Mouse (Mus musculus): ENCODE results near the gene Cyp3a13. TPM values are rescaled to one million over a fixed set of nuclear protein-coding genes. Genes with fewer than 3 reads are reported as not detected.

Cyp3a13 gene
- 0.05 and 0.10 TPM in 2 replicates for polyA plus RNA-seq (2012; rRNA removed; ENCODE audit: low replicate concordance)

GRCm38 (mm10) chr5:137921532-137921931 lies at the start of gene Cyp3a13:
Gene Cyp3a13 (minus strand): TSS chr5:137921619.

GRCm38 (mm10) chr5:137962945-137963344 lies 41.5 kb upstream of the Cyp3a13 start, which contains the start of gene Gjc3:
Gene Gjc3 (minus strand): TSS chr5:137963098.

GRCm38 (mm10) chr5:137871644-137872380 lies 49.6 kb downstream of the Cyp3a13 start, which contains the start of gene Pilrb2:
Gene Pilrb2 (minus strand): TSS chr5:137871815.

GRCm38 (mm10) chr5:137857960-137858710 lies 63.3 kb downstream of the Cyp3a13 start, which contains the start of gene Pilrb1:
Gene Pilrb1 (minus strand): TSS chr5:137858106.

Other genes with a start within 250 kb of the Cyp3a13 start
- 28.7 and 51.6 TPM in 2 replicates for gene Agfg2, start 236.9 kb downstream of the Cyp3a13 start, polyA plus RNA-seq (2012; rRNA removed; ENCODE audit: low replicate concordance)
- gene Nyap1, start 180.0 kb downstream of the Cyp3a13 start, polyA plus RNA-seq (2012; rRNA removed; ENCODE audit: low replicate concordance): 2.0 and 4.7 TPM in 2 replicates
- gene Tsc22d4, start 175.9 kb downstream of the Cyp3a13 start, polyA plus RNA-seq (2012; rRNA removed; ENCODE audit: low replicate concordance): 106 and 238 TPM in 2 replicates
- 26.9 and 69.4 TPM in 2 replicates for gene Ppp1r35, start 142.8 kb downstream of the Cyp3a13 start, polyA plus RNA-seq (2012; rRNA removed; ENCODE audit: low replicate concordance)
- gene Mepce, start 134.0 kb downstream of the Cyp3a13 start, polyA plus RNA-seq (2012; rRNA removed; ENCODE audit: low replicate concordance): 33.1 and 36.6 TPM in 2 replicates
- gene Zcwpw1, start 133.8 kb downstream of the Cyp3a13 start, polyA plus RNA-seq (2012; rRNA removed; ENCODE audit: low replicate concordance): 1.1 and 2.3 TPM in 2 replicates
- 3.9 and 13.9 TPM in 2 replicates for gene Pilra, start 85.3 kb downstream of the Cyp3a13 start, polyA plus RNA-seq (2012; rRNA removed; ENCODE audit: low replicate concordance)
- 3.8 and 10.5 TPM in 2 replicates for gene Pilrb1, start 63.5 kb downstream of the Cyp3a13 start, polyA plus RNA-seq (2012; rRNA removed; ENCODE audit: low replicate concordance)
- 5.4 and 12.5 TPM in 2 replicates for gene Pilrb2, start 49.8 kb downstream of the Cyp3a13 start, polyA plus RNA-seq (2012; rRNA removed; ENCODE audit: low replicate concordance)
- 0.19 and 1.3 TPM in 2 replicates for gene Gjc3, start 41.5 kb upstream of the Cyp3a13 start, polyA plus RNA-seq (2012; rRNA removed; ENCODE audit: low replicate concordance)
- 0.32 and 2.1 TPM in 2 replicates for gene Azgp1, start 59.9 kb upstream of the Cyp3a13 start, polyA plus RNA-seq (2012; rRNA removed; ENCODE audit: low replicate concordance)
- not detected in 2 replicates for gene Smok3a, start 99.6 kb upstream of the Cyp3a13 start, polyA plus RNA-seq (2012; rRNA removed; ENCODE audit: low replicate concordance)
- gene Smok3b, start 99.8 kb upstream of the Cyp3a13 start, polyA plus RNA-seq (2012; rRNA removed; ENCODE audit: low replicate concordance): not detected in 2 replicates
- not detected in 2 replicates for gene Smok3c, start 131.6 kb upstream of the Cyp3a13 start, polyA plus RNA-seq (2012; rRNA removed; ENCODE audit: low replicate concordance)
- gene Zkscan1, start 163.5 kb upstream of the Cyp3a13 start, polyA plus RNA-seq (2012; rRNA removed; ENCODE audit: low replicate concordance): 2.6 and 6.0 TPM in 2 replicates
- gene Zscan21, start 195.3 kb upstream of the Cyp3a13 start, polyA plus RNA-seq (2012; rRNA removed; ENCODE audit: low replicate concordance): 4.6 and 8.1 TPM in 2 replicates
- 2.3 and 3.0 TPM in 2 replicates for gene Zfp113, start 234.1 kb upstream of the Cyp3a13 start, polyA plus RNA-seq (2012; rRNA removed; ENCODE audit: low replicate concordance)
- gene Cops6, start 239.5 kb upstream of the Cyp3a13 start, polyA plus RNA-seq (2012; rRNA removed; ENCODE audit: low replicate concordance): 58.2 and 130 TPM in 2 replicates

Measured in mammary gland, adult 2 months (tissue).